Mouse (Mus musculus): ENCODE data around the gene Kpnb1. TPM values are rescaled to one million over a fixed set of nuclear protein-coding genes. Genes with fewer than 3 reads are reported as not detected.
"Not testable (repeated sequence)": the region's sequence is repeated elsewhere in the genome, so short reads cannot be mapped to it uniquely, and the experiment has no call there.

Gene Kpnb1
- polyA plus RNA-seq, 1 experiment from 2014 or later, result 65.8 TPM

DNA sequence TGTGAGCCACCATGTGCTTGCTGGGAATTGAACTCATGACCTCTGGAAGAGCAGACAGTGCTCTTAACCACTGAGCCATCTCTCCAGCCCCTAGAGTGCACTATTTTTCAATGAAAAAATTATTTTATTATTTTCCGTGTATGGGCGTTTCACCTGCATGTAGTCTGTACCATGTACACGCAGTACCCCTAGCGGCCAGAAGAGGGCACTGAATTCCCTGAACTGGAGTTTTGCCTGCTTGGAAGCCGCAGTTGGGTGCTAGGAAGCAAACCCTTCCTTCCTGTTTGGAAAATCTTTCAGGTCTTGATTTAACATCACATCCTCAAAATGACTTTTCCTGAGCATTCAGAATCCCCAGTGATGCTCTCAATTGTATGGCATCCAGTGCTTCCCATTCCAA is 10.9 kb upstream of the Kpnb1 start:
- Histone ChIP-seq H3K4me1 (no peaks in the 10 kb centered on the region), H3K4me2 (replicated peaks) (no peak overlapping the region), H3K9ac (no peak overlapping the region), H3K4me3 (no peak overlapping the region), H3K27me3 (no peaks in the 10 kb centered on the region), H3K27ac (no peak overlapping the region), H3K36me3 (no peaks in the 10 kb centered on the region), H3K9me3 (no peaks in the 10 kb centered on the region)
- WGBS, result 15% methylated on average over 5 of the region's 5 CpGs
- no peak for ATAC-seq (ENCODE audit: insufficient number of reproducible peaks, insufficient read depth, low FRiP score, low TSS enrichment)

DNA sequence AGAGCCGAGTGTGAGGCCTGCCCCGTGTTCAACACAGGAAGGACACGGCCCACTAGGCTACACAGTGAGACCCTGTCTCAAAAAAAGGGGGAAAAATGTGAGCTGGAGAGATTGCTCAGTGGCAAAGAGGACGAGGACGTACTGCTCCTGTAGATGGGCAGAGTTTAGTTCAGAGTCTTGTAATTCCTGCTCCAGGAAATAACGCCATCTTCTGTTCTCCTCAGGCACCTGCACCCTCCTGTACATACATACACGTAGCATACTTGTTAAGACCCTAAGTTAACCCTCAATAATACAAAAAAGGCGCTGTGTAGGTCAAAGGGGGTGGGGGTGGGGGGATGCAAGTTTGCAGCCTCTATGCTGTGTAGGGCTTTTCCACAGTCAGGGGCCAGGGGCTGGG is 9.3 kb upstream of the Kpnb1 start:
- 82% methylated on average over 8 of the region's 8 CpGs for WGBS
- Histone ChIP-seq H3K9me3 (no peaks in the 10 kb centered on the region), H3K27ac (no peak overlapping the region), H3K4me2 (replicated peaks) (no peak overlapping the region), H3K27me3 (no peaks in the 10 kb centered on the region), H3K4me1 (no peaks in the 10 kb centered on the region), H3K9ac (no peak overlapping the region), H3K36me3 (no peaks in the 10 kb centered on the region), H3K4me3 (no peak overlapping the region)
- no peak for ATAC-seq (ENCODE audit: insufficient number of reproducible peaks, insufficient read depth, low FRiP score, low TSS enrichment)

DNA sequence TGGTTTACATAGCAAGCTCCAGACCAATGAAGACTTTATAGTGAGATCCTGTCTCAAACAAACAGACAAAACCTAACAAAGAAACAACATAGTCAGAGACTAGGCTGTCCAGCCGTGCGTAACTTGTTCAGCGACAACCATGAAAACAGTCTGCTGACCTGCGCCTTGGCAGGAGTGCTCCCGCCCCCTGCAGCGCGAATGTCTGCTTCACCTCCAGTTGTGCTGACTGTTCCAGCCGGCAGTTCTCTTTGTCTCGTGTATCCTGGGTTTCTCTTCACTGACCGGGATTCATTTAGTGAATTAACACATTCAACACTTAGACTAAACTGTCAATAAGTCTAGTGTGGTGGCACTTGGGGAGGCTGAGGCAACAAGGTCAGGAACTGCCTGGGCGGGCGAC is 8.9 kb upstream of the Kpnb1 start:
- WGBS, result 72% methylated on average over 12 of the region's 12 CpGs
- no peak for ATAC-seq (ENCODE audit: insufficient number of reproducible peaks, insufficient read depth, low FRiP score, low TSS enrichment)
- Histone ChIP-seq H3K27me3 (no peaks in the 10 kb centered on the region), H3K27ac (no peak overlapping the region), H3K36me3 (no peaks in the 10 kb centered on the region), H3K4me2 (replicated peaks) (no peak overlapping the region), H3K4me1 (no peaks in the 10 kb centered on the region), H3K9ac (no peak overlapping the region), H3K9me3 (no peaks in the 10 kb centered on the region), H3K4me3 (no peak overlapping the region)

- Histone ChIP-seq H3K4me2 (replicated peaks) (no peak overlapping the region), H3K36me3 (no peaks in the 10 kb centered on the region), H3K9me3 (no peaks in the 10 kb centered on the region), H3K4me1 (no peaks in the 10 kb centered on the region), H3K4me3 (no peak overlapping the region), H3K9ac (no peak overlapping the region), H3K27me3 (no peaks in the 10 kb centered on the region), H3K27ac (no peak overlapping the region)
- no peak for ATAC-seq (ENCODE audit: insufficient number of reproducible peaks, insufficient read depth, low FRiP score, low TSS enrichment)
Measured at GRCm38 (mm10) chr11:97192621-97192951, 4.9 kb upstream of the Kpnb1 start.

GRCm38 (mm10) chr11:97191915-97192620 is 4.4 kb upstream of the Kpnb1 start:
- Histone ChIP-seq H3K4me3 (no peak overlapping the region), H3K9me3 (no peaks in the 10 kb centered on the region), H3K9ac (no peak overlapping the region), H3K4me2 (replicated peaks) (no peak overlapping the region), H3K27ac (no peak overlapping the region), H3K27me3 (no peaks in the 10 kb centered on the region), H3K4me1 (no peaks in the 10 kb centered on the region), H3K36me3 (no peaks in the 10 kb centered on the region)
- WGBS, result 73% methylated on average over 6 of the region's 6 CpGs
- ATAC-seq (ENCODE audit: insufficient number of reproducible peaks, insufficient read depth, low FRiP score, low TSS enrichment), result no peak

GRCm38 (mm10) chr11:97190992-97191391 is 3.3 kb upstream of the Kpnb1 start:
- Histone ChIP-seq H3K36me3 (no peaks in the 10 kb centered on the region), H3K9ac (no peak overlapping the region)
- WGBS, result 91% methylated on average over 6 of the region's 6 CpGs

DNA sequence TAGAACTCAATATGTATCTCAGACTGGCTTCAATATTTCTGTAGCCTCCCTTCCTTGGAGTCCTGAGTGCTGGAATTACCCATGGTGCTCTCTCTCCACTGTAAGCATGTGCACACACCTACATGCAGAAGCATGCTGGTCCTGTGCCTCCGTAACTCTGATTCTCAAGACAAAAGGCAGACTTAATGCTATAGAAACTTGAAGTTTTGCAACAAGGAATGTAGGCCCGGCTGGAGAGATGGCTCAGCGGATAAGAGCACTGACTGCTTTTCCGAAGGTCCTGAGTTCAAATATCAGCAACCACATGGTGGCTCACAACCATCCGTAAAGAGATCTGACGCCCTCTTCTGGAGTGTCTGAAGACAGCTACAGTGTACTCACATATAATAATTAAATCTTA is 2.0 kb upstream of the Kpnb1 start:
- not testable (repeated sequence) for H3K9ac ChIP-seq; H3K4me3 ChIP-seq; H3K27me3 ChIP-seq; H3K9me3 ChIP-seq; ATAC-seq (ENCODE audit: insufficient number of reproducible peaks, insufficient read depth, low FRiP score, low TSS enrichment); H3K36me3 ChIP-seq; H3K27ac ChIP-seq; H3K4me2 ChIP-seq (replicated peaks)
- H3K4me1 ChIP-seq, result peaks cover 12% of the 10 kb centered on the region
- 91% methylated on average over 6 of the region's 6 CpGs for WGBS

More at GRCm38 (mm10) chr11:97190992-97191391, 3.3 kb upstream of the Kpnb1 start:
- Histone ChIP-seq H3K27ac (no peak overlapping the region), H3K4me1 (peaks cover 6% of the 10 kb centered on the region), H3K4me2 (replicated peaks) (no peak overlapping the region), H3K4me3 (no peak overlapping the region), H3K27me3 (no peaks in the 10 kb centered on the region), H3K9me3 (no peaks in the 10 kb centered on the region)
- no peak for ATAC-seq (ENCODE audit: insufficient number of reproducible peaks, insufficient read depth, low FRiP score, low TSS enrichment)

GRCm38 (mm10) chr11:97189231-97189630 is 1.6 kb upstream of the Kpnb1 start:
- H3K36me3 ChIP-seq, result peaks cover 13% of the 10 kb centered on the region
- no peaks in the 10 kb centered on the region for H3K9me3 ChIP-seq
- H3K4me3 ChIP-seq, result peak overlapping the region; percentile 94
- 0 out of 2 replicates have a peak overlapping the region, but pooled peaks have one; percentile 96 for H3K27ac ChIP-seq
- H3K4me1 ChIP-seq, result peaks cover 15% of the 10 kb centered on the region
- ATAC-seq (ENCODE audit: insufficient number of reproducible peaks, insufficient read depth, low FRiP score, low TSS enrichment), result no peak
- WGBS, result 39% methylated on average over 3 of the region's 3 CpGs
- peak overlapping the region; percentile 78 for H3K4me2 ChIP-seq (replicated peaks)
- no peaks in the 10 kb centered on the region for H3K27me3 ChIP-seq
- no peak overlapping the region for H3K9ac ChIP-seq

GRCm38 (mm10) chr11:97188643-97188955 is 918 bp upstream of the Kpnb1 start:
- Histone ChIP-seq H3K4me2 (replicated peaks) (peak overlapping the region; percentile 78), H3K4me3 (peak overlapping the region; percentile 94), H3K4me1 (peaks cover 17% of the 10 kb centered on the region), H3K9me3 (no peaks in the 10 kb centered on the region), H3K36me3 (peaks cover 19% of the 10 kb centered on the region), H3K9ac (peak overlapping the region; percentile 72), H3K27me3 (no peaks in the 10 kb centered on the region), H3K27ac (peak overlapping the region; percentile 96)
- WGBS, result under 1% methylated on average over 15 of the region's 15 CpGs
- ATAC-seq (ENCODE audit: insufficient number of reproducible peaks, insufficient read depth, low FRiP score, low TSS enrichment), result no peak

DNA sequence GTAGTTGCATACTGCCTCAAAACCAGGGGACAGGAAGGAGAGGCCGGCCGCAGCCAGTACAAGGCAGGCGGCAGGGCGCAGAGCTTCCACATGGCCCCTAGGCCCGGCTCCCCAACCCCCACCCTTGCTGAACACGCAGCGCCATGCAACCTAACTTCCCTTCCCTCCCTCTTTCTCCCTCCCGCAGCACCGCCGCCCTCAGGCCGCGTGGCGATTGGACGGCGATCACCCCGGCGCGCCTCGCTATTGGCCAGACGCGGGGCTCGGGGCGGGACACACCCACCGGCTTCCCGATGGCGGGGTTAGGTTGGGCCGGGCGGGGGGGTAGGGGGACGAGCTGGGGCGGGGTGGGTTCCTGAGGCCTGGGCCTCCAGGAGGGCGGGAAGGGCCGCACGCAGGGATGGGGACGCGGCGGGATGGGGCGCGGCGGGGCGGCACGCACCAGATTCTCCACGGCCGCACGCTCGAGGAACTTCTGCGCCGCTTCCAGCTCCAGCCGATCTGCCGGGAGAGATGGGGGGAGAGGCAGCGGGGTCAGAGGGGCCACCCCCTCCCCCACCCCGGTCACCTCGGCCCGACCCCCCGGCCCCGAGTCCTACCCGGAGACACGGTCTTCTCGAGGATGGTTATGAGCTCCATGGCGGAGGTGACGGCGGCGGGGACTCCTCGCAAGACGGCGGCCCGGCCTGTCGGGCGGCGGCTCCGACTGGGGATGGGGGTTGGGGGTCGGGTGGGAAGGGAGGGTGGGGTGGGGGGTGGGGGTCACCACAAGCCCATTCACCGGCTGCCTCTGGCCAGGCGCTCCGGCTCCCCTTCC is 526 bp downstream of the Kpnb1 start:
- Histone ChIP-seq H3K4me2 (replicated peaks) (peak overlapping the region; percentile 72), H3K9ac (peak overlapping the region; percentile 93), H3K9me3 (no peaks in the 10 kb centered on the region), H3K27me3 (no peaks in the 10 kb centered on the region), H3K4me1 (peaks cover 17% of the 10 kb centered on the region), H3K4me3 (peak overlapping the region; percentile 94), H3K36me3 (peaks cover 33% of the 10 kb centered on the region), H3K27ac (peak overlapping the region; percentile 98)
- peak; percentile 62 for ATAC-seq (ENCODE audit: insufficient number of reproducible peaks, insufficient read depth, low FRiP score, low TSS enrichment)
- under 1% methylated on average over 59 of the region's 74 CpGs for WGBS

DNA sequence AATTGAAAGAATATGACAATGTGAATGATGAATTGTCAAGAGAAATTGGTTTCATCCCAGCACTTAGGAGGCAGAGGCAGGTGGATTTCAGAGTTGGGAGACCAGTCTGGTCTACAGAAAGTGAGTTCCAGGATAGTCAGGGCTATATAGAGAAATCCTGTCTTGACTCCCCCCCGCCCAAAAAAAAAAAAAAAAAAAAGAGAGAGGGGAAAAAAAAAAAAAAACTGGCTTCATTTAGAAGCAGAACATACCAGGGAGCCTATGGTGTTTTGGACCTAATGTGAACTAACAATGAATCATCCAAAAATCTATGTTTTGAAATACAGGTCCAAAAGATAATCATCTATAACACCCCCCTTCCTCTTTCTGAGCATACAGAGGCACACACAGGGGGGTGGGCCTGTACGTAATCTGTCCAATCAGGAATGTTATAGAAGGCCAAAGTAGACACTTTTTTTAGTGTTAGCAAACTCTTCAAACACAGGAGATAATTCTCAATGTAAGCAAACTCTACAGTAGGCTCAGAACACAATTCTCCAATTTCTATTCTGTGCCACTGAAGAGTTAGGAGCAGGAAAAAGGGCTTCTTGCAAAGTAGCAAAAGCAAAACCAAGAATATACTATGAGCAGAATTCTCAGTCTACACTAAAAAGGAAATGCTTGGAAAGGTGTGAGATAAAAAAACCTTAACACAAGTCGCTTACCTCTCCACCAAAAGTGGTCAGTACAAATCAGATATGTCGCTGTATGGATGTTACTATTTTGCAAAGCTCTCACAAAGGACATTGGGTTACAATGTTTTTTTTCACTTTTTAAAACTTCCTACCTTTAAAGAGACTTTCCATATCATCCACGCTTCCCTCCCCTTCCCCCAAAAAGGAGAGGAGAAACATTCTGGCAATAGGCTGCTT is 1.7 kb downstream of the Kpnb1 start:
- Histone ChIP-seq H3K4me1 (peaks cover 17% of the 10 kb centered on the region), H3K4me2 (replicated peaks) (peak overlapping the region; percentile 72), H3K36me3 (peaks cover 45% of the 10 kb centered on the region), H3K27me3 (no peaks in the 10 kb centered on the region), H3K9ac (peak overlapping the region; percentile 93), H3K27ac (no peak overlapping the region), H3K4me3 (peak overlapping the region; percentile 94), H3K9me3 (no peaks in the 10 kb centered on the region)
- WGBS, result 59% methylated on average over 5 of the region's 5 CpGs
- no peak for ATAC-seq (ENCODE audit: insufficient number of reproducible peaks, insufficient read depth, low FRiP score, low TSS enrichment)

All from embryonic facial prominence, embryonic 12.5 days (tissue).